Mouse (Mus musculus): ENCODE results near the gene Unc119. TPM values are rescaled to one million over a fixed set of nuclear protein-coding genes. Genes with fewer than 3 reads are reported as not detected.

The Unc119 gene
- polyA plus RNA-seq, 1 experiment from 2014 or later, result 39.9 TPM

DNA sequence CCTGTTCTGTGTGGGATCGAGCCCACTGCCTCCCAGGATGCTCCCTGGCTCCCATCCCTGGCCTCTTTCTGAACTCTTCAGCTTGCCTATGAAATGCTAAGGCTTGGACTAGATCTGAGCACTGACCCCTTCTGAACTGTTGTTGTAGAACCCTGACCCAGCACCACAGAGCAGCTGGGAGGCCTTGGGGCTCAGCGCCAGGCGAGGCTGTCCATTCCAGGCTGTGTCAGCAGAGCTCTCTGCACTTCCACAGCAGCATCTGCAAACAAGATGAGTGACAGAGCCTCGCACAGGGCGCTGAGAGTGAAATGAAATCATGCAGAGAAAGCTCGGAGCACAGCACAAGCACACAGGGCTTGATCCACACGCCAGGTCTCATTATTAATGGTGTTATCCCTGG is 29.3 kb downstream of the Unc119 start:
- Histone ChIP-seq H3K27ac (replicated peaks; ENCODE audit: low read depth, low read length) (no peak overlapping the region), H3K36me3 (ENCODE audit: control insufficient read depth, insufficient read depth, low read length) (no peaks in the 10 kb centered on the region), H3K9ac (ENCODE audit: low read depth, low read length) (no peak overlapping the region), H3K9me3 (ENCODE audit: control insufficient read depth, low read length) (no peaks in the 10 kb centered on the region), H3K4me2 (ENCODE audit: low read depth, low read length) (no peak overlapping the region), H3K4me1 (ENCODE audit: control insufficient read depth, insufficient read depth, low read length) (no peaks in the 10 kb centered on the region), H3K4me3 (ENCODE audit: low read depth, low read length) (no peak overlapping the region), H3K27me3 (replicated peaks; ENCODE audit: control insufficient read depth, insufficient read depth, low read length) (no peaks in the 10 kb centered on the region)
- ATAC-seq (ENCODE audit: low read depth) (no peak), DNase-seq (ENCODE audit: low spot score) (no peak)
- 60% methylated on average over 7 of the region's 7 CpGs for WGBS

DNA sequence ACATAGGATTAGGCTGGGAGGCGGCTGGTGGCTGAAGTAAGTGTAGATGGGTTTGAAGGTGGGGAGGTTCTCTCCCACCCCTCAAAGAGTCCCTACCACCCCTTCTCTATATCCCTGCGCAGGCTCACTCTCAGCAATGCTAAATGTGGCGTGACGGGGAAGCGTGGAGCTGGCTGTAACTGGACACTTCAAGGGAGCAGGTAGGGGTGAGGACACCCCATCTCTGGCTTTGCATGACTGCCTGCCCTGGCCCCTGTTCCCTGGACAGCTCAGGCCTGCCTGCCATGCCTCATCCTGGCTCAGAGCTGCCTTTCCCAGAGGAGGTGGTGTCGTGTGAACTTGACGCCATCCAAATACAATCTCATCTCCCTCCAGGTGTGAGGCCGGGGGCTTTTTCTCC is 30.9 kb downstream of the Unc119 start:
- Histone ChIP-seq H3K9me3 (ENCODE audit: control insufficient read depth, low read length) (no peaks in the 10 kb centered on the region), H3K4me2 (ENCODE audit: low read depth, low read length) (no peak overlapping the region), H3K36me3 (ENCODE audit: control insufficient read depth, insufficient read depth, low read length) (no peaks in the 10 kb centered on the region), H3K4me3 (ENCODE audit: low read depth, low read length) (no peak overlapping the region), H3K4me1 (ENCODE audit: control insufficient read depth, insufficient read depth, low read length) (no peaks in the 10 kb centered on the region), H3K27me3 (replicated peaks; ENCODE audit: control insufficient read depth, insufficient read depth, low read length) (no peaks in the 10 kb centered on the region), H3K9ac (ENCODE audit: low read depth, low read length) (no peak overlapping the region), H3K27ac (replicated peaks; ENCODE audit: low read depth, low read length) (no peak overlapping the region)
- ATAC-seq (ENCODE audit: low read depth) (peak; percentile 51; the same call in 1 of the 2 replicates), DNase-seq (ENCODE audit: low spot score) (no peak)
- WGBS, result 57% methylated on average over 8 of the region's 8 CpGs

DNA sequence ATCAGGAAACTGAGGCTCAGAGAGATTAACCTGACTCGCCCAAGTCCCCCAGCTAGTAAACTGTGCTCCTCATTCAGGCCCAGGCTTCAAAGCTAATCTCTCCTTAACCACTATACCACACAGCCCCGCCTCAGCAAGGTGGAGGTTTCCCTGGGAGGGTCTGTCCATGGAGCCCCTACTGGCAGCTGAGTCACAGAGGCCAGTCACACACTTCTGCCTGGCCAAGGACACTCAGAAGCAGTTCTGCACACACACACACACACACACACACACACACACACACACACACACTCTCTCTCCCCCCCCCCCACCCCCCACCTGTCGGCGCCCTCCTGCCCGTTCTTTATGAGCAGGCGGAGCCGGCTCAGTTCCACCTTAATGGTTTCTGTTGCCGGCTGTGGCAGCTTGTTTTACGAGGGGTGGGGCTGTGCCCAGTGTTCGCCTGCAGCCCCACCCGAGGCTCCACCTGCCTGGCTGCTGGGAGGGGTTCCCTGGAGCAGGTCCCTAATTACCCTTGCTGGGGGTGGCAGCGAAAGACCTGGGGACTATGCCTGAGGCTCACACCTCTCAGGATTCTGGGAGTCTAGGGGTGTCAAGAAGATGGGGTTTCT is 34.4 kb downstream of the Unc119 start:
- Histone ChIP-seq H3K4me3 (ENCODE audit: low read depth, low read length) (no peak overlapping the region), H3K9ac (ENCODE audit: low read depth, low read length) (no peak overlapping the region), H3K4me1 (ENCODE audit: control insufficient read depth, insufficient read depth, low read length) (peaks cover 5% of the 10 kb centered on the region; the same call in 1 of the 2 replicates), H3K36me3 (ENCODE audit: control insufficient read depth, insufficient read depth, low read length) (no peaks in the 10 kb centered on the region), H3K4me2 (ENCODE audit: low read depth, low read length) (no peak overlapping the region), H3K27me3 (replicated peaks; ENCODE audit: control insufficient read depth, insufficient read depth, low read length) (no peaks in the 10 kb centered on the region), H3K27ac (replicated peaks; ENCODE audit: low read depth, low read length) (no peak overlapping the region), H3K9me3 (ENCODE audit: control insufficient read depth, low read length) (no peaks in the 10 kb centered on the region)
- ATAC-seq (ENCODE audit: low read depth) (peak; percentile 62), DNase-seq (ENCODE audit: low spot score) (peak; percentile 43)
- 37% methylated on average over 10 of the region's 12 CpGs for WGBS

DNA sequence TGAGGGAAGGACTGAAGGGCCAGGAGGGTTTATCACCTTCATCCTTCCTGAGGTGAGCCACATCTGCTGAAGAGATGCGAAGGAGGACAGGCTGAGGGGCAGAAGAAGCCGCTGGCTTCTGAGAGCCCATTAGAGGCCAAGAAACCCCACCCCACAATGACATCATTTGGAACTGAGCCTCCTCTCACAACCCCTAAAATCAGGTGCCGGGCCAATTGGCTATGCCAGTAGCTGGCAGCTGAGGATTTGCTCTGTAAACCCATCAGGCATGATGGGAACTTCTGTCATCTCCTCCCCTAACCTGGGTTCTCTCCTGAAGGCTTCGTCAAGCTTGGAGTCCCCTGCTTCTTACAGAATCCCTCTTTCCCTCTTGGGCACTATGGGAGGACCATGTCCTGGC is 37.1 kb downstream of the Unc119 start:
- Histone ChIP-seq H3K27me3 (replicated peaks; ENCODE audit: control insufficient read depth, insufficient read depth, low read length) (no peaks in the 10 kb centered on the region), H3K27ac (replicated peaks; ENCODE audit: low read depth, low read length) (no peak overlapping the region), H3K4me2 (ENCODE audit: low read depth, low read length) (no peak overlapping the region), H3K4me3 (ENCODE audit: low read depth, low read length) (no peak overlapping the region), H3K4me1 (ENCODE audit: control insufficient read depth, insufficient read depth, low read length) (peaks cover 5% of the 10 kb centered on the region; the same call in 1 of the 2 replicates), H3K36me3 (ENCODE audit: control insufficient read depth, insufficient read depth, low read length) (no peaks in the 10 kb centered on the region), H3K9ac (ENCODE audit: low read depth, low read length) (no peak overlapping the region), H3K9me3 (ENCODE audit: control insufficient read depth, low read length) (no peaks in the 10 kb centered on the region)
- WGBS, result 74% methylated on average over 4 of the region's 4 CpGs
- ATAC-seq (ENCODE audit: low read depth) (no peak), DNase-seq (ENCODE audit: low spot score) (no peak)

DNA sequence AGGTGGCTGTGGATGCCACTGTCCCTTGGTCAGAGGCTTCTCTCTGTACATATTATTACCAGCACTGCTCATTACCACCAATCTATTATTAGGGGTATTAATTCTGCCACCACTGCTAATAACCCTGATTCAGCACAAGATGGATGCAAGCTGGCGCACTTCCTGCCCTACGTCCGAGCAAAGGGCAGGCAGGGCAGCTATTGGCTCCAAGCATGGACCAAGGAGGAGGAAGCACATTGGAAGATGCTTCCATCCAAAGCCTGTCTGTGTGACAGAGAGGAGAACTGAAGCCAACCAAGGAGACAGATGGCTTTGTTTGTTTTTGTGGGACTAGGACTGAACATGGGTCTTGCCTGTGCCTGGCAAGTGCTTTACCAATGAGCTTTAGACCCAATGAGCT is 37.7 kb downstream of the Unc119 start:
- Histone ChIP-seq H3K9ac (ENCODE audit: low read depth, low read length) (no peak overlapping the region), H3K27me3 (replicated peaks; ENCODE audit: control insufficient read depth, insufficient read depth, low read length) (no peaks in the 10 kb centered on the region), H3K4me1 (ENCODE audit: control insufficient read depth, insufficient read depth, low read length) (peaks cover 5% of the 10 kb centered on the region; the same call in 1 of the 2 replicates), H3K9me3 (ENCODE audit: control insufficient read depth, low read length) (no peaks in the 10 kb centered on the region), H3K4me2 (ENCODE audit: low read depth, low read length) (no peak overlapping the region), H3K27ac (replicated peaks; ENCODE audit: low read depth, low read length) (no peak overlapping the region), H3K36me3 (ENCODE audit: control insufficient read depth, insufficient read depth, low read length) (no peaks in the 10 kb centered on the region), H3K4me3 (ENCODE audit: low read depth, low read length) (no peak overlapping the region)
- 74% methylated on average over 3 of the region's 3 CpGs for WGBS
- DNase-seq (ENCODE audit: low spot score), result no peak
- ATAC-seq (ENCODE audit: low read depth), result no peak

DNA sequence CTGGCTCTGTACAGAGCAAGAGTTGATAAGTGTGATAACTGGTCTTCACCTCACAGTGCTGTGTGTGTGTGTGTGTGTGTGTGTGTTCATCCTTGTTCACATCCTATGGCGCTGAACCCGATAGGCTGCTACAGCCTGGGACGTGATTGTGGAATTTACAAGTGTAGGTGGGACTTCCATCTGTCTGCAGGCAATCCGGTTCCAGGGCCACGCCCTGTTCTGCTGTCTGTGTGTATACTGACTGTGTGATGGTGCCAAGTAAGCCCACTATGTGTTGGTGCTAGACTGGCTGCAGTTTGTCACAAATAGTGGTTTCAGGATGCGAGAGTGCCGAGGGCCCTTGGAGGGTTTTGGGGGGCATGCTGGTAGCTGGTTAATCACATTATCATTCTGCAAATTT is 39.0 kb downstream of the Unc119 start:
- H3K9me3 ChIP-seq (ENCODE audit: control insufficient read depth, low read length), result no peaks in the 10 kb centered on the region
- no peak overlapping the region for H3K4me2 ChIP-seq (ENCODE audit: low read depth, low read length)
- H3K36me3 ChIP-seq (ENCODE audit: control insufficient read depth, insufficient read depth, low read length), result no peaks in the 10 kb centered on the region
- no peak overlapping the region for H3K9ac ChIP-seq (ENCODE audit: low read depth, low read length)
- DNase-seq (ENCODE audit: low spot score) (no peak), ATAC-seq (ENCODE audit: low read depth) (no peak)
- peaks cover 5% of the 10 kb centered on the region; the same call in 1 of the 2 replicates for H3K4me1 ChIP-seq (ENCODE audit: control insufficient read depth, insufficient read depth, low read length)
- H3K4me3 ChIP-seq (ENCODE audit: low read depth, low read length), result no peak overlapping the region
- H3K27ac ChIP-seq (replicated peaks; ENCODE audit: low read depth, low read length), result no peak overlapping the region
- 73% methylated on average over 7 of the region's 7 CpGs for WGBS
- no peaks in the 10 kb centered on the region for H3K27me3 ChIP-seq (replicated peaks; ENCODE audit: control insufficient read depth, insufficient read depth, low read length)

DNA sequence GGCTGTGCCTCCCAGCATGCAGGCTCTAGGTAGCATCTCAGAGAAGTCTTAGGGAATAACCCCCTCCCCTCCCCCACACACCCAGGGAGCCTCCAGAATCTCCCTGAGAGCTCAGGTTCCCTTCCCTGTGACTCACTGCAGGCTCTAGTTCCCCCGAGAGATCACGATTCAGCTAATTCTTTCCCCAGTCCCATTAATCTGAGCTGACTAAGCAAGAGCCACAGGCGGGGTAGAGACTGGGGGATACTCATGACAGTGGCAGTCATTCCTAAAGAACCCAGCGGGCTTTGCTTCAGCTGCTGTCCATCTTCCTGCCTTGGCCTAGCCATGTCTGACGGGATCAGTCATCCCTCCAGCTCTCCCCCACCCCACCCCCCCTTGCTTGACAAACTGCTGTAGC is 39.4 kb downstream of the Unc119 start:
- DNase-seq (ENCODE audit: low spot score) (peak; percentile 78), ATAC-seq (ENCODE audit: low read depth) (peak; percentile 42)
- Histone ChIP-seq H3K4me2 (ENCODE audit: low read depth, low read length) (no peak overlapping the region), H3K4me1 (ENCODE audit: control insufficient read depth, insufficient read depth, low read length) (peaks cover 5% of the 10 kb centered on the region; the same call in 1 of the 2 replicates), H3K36me3 (ENCODE audit: control insufficient read depth, insufficient read depth, low read length) (no peaks in the 10 kb centered on the region), H3K27me3 (replicated peaks; ENCODE audit: control insufficient read depth, insufficient read depth, low read length) (no peaks in the 10 kb centered on the region), H3K4me3 (ENCODE audit: low read depth, low read length) (no peak overlapping the region), H3K9me3 (ENCODE audit: control insufficient read depth, low read length) (no peaks in the 10 kb centered on the region), H3K27ac (replicated peaks; ENCODE audit: low read depth, low read length) (no peak overlapping the region), H3K9ac (ENCODE audit: low read depth, low read length) (no peak overlapping the region)
- 24% methylated on average over 5 of the region's 5 CpGs for WGBS

DNA sequence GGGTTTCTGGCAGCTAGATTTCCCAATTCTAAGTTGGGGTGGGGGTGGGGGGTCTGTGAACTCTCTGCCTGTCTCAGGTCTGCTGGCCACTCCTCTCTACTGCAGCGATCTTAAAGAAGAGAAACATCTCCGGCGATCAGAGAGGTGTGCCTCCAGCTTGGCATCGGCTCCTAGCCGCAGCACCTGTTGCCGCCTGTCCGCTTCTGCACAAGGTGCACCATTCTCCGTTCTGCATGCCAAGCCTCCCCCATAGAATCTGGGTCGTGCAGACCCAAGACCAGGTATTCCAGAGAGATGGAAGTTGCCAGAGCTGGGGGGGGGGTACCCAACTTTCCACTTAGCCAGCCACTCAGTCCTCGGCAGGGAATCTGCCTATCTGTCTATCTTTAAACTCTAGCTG is 42.5 kb downstream of the Unc119 start:
- ATAC-seq (ENCODE audit: low read depth), result no peak
- no peak for DNase-seq (ENCODE audit: low spot score)
- no peaks in the 10 kb centered on the region for H3K9me3 ChIP-seq (ENCODE audit: control insufficient read depth, low read length)
- H3K27ac ChIP-seq (replicated peaks; ENCODE audit: low read depth, low read length), result no peak overlapping the region
- H3K4me3 ChIP-seq (ENCODE audit: low read depth, low read length), result no peak overlapping the region
- no peak overlapping the region for H3K4me2 ChIP-seq (ENCODE audit: low read depth, low read length)
- no peaks in the 10 kb centered on the region for H3K36me3 ChIP-seq (ENCODE audit: control insufficient read depth, insufficient read depth, low read length)
- H3K4me1 ChIP-seq (ENCODE audit: control insufficient read depth, insufficient read depth, low read length), result peaks cover 5% of the 10 kb centered on the region; the same call in 1 of the 2 replicates
- 69% methylated on average over 10 of the region's 10 CpGs for WGBS
- H3K9ac ChIP-seq (ENCODE audit: low read depth, low read length), result no peak overlapping the region
- H3K27me3 ChIP-seq (replicated peaks; ENCODE audit: control insufficient read depth, insufficient read depth, low read length), result no peaks in the 10 kb centered on the region

DNA sequence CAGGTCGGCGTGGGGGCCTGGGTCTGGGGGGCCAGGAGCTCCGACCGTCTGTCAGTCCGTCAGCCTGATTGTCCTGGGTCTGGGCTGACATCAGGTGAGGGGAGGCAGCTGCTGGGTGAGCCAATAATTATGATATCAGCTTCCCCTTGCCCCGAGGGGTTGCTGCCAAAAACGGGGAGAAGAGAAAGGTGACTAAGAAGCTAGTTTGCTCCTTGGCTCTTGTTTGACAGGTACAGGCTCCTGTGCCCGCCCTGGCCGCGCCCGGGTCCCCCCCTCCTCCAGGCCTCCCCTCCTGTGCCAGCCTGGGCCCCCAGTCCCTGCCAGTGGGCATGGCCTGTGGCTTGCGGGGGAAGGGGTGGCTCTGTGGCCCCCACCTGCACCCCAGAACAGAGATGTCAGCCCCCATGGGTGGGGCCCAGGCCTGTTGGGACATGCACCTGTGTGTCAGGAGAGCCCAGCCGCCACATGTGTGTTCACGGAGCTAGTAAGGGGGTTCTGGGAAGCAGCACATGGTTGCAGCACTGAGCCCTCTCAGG is 43.3 kb downstream of the Unc119 start, which contains the start of gene Foxn1:
Gene Foxn1 (minus strand): TSS at position 51 of the 536 bp plus-strand sequence.
- Histone ChIP-seq H3K27me3 (replicated peaks; ENCODE audit: control insufficient read depth, insufficient read depth, low read length) (no peaks in the 10 kb centered on the region), H3K36me3 (ENCODE audit: control insufficient read depth, insufficient read depth, low read length) (no peaks in the 10 kb centered on the region), H3K27ac (replicated peaks; ENCODE audit: low read depth, low read length) (no peak within 1 kb of the TSS), H3K4me3 (ENCODE audit: low read depth, low read length) (no peak within 1 kb of the TSS), H3K9me3 (ENCODE audit: control insufficient read depth, low read length) (no peaks in the 10 kb centered on the region), H3K9ac (ENCODE audit: low read depth, low read length) (no peak within 1 kb of the TSS), H3K4me1 (ENCODE audit: control insufficient read depth, insufficient read depth, low read length) (peaks cover 5% of the 10 kb centered on the region; the same call in 1 of the 2 replicates), H3K4me2 (ENCODE audit: low read depth, low read length) (peak within 1 kb of the TSS; percentile 15; the same call in 1 of the 2 replicates)
- peak; percentile 51 for DNase-seq (ENCODE audit: low spot score)
- 66% methylated on average over 14 of the region's 14 CpGs for WGBS
- peak; percentile 71 for ATAC-seq (ENCODE audit: low read depth)

Measured in embryonic facial prominence, embryonic 14.5 days (tissue).